Mouse (Mus musculus) embryo, embryonic 11 days (tissue): ENCODE data around the gene Syde2.

Experiments used
- DNase-seq: peaks from one replicate; pipeline ENCODE4 v3.0.0-alpha.2; 2015

Syde2 gene

GRCm38 (mm10) chr3:146013490-146013889 is 25.8 kb downstream of the Syde2 start:
- no peak for DNase-seq

GRCm38 (mm10) chr3:146014321-146014720 is 26.7 kb downstream of the Syde2 start:
- no peak for DNase-seq

GRCm38 (mm10) chr3:146016979-146017378 is 29.3 kb downstream of the Syde2 start:
- DNase-seq: no peak

GRCm38 (mm10) chr3:146017521-146017920 is 29.9 kb downstream of the Syde2 start:
- no peak for DNase-seq

- DNase-seq: no peak
Measured at GRCm38 (mm10) chr3:146022232-146022631, 34.6 kb downstream of the Syde2 start.

- DNase-seq: no peak
Measured at GRCm38 (mm10) chr3:146024746-146025145, 37.1 kb downstream of the Syde2 start.

- no peak for DNase-seq
Measured at GRCm38 (mm10) chr3:146025499-146025898, 37.8 kb downstream of the Syde2 start.

- DNase-seq: no peak
Measured at GRCm38 (mm10) chr3:146027116-146027515, 39.4 kb downstream of the Syde2 start.

GRCm38 (mm10) chr3:146028406-146028805 is 40.7 kb downstream of the Syde2 start:
- no peak for DNase-seq

GRCm38 (mm10) chr3:146029234-146029633 is 41.6 kb downstream of the Syde2 start:
- no peak for DNase-seq

GRCm38 (mm10) chr3:146030255-146030836 is 42.7 kb downstream of the Syde2 start:
- DNase-seq: no peak

GRCm38 (mm10) chr3:146032976-146033375 is 45.3 kb downstream of the Syde2 start:
- no peak for DNase-seq

GRCm38 (mm10) chr3:146037906-146038305 is 50.2 kb downstream of the Syde2 start:
- DNase-seq: no peak

GRCm38 (mm10) chr3:146039132-146039903 is 51.6 kb downstream of the Syde2 start:
- no peak for DNase-seq

GRCm38 (mm10) chr3:146041382-146041781 is 53.7 kb downstream of the Syde2 start:
- no peak for DNase-seq

GRCm38 (mm10) chr3:146044977-146045376 is 57.3 kb downstream of the Syde2 start:
- DNase-seq: no peak

GRCm38 (mm10) chr3:146046076-146046475 is 58.4 kb downstream of the Syde2 start:
- DNase-seq: no peak

- peak; percentile 68 for DNase-seq
Measured at GRCm38 (mm10) chr3:146047704-146048207, 60.1 kb downstream of the Syde2 start.

- DNase-seq: no peak
Measured at GRCm38 (mm10) chr3:146049951-146050350, 62.3 kb downstream of the Syde2 start.

GRCm38 (mm10) chr3:146051277-146052007 is 63.8 kb downstream of the Syde2 start:
- DNase-seq: peak; percentile 26

GRCm38 (mm10) chr3:146053082-146053814 is 65.6 kb downstream of the Syde2 start:
- no peak for DNase-seq

- DNase-seq: no peak
Measured at GRCm38 (mm10) chr3:146053873-146054272, 66.2 kb downstream of the Syde2 start.

- DNase-seq: no peak
Measured at GRCm38 (mm10) chr3:146057131-146057530, 69.5 kb downstream of the Syde2 start.
